Mouse (Mus musculus) cerebral cortex, adult 2 months (tissue): ENCODE data around the gene Cx3cl1.

Source experiments
- WGBS: fragments of 180-500 bp; shearing (Covaris S2); methylation state at CpG from one replicate; pipeline ENCODE4 v1.1.7; 2018; 5-methylcytosine and 5-hydroxymethylcytosine counted together

The Cx3cl1 gene

DNA sequence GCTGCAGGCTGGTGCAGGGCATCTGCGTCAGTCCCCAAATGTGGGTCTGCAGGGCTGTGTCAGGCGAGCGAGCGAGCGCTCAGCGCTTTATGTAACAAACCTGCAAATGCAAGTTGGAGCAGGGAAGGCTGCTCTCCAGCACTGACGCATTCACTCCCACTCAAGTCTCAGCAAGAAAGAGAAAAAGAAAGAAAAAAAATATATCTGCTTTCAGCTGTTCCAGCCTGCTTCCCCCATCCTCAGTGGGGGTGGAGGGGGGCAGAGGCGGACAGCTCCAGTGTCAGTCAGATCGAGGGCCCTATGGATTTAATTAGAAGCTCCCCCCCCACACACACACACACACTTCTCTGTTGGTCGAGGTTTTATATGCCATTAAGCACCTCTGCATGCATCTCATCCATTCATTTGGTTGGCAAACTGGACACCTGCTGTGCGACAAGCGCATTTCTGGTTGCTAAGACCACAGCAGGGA, 1.9 kb downstream of the Cx3cl1 start:
- 23% methylated on average over 12 of the region's 12 CpGs for WGBS

DNA sequence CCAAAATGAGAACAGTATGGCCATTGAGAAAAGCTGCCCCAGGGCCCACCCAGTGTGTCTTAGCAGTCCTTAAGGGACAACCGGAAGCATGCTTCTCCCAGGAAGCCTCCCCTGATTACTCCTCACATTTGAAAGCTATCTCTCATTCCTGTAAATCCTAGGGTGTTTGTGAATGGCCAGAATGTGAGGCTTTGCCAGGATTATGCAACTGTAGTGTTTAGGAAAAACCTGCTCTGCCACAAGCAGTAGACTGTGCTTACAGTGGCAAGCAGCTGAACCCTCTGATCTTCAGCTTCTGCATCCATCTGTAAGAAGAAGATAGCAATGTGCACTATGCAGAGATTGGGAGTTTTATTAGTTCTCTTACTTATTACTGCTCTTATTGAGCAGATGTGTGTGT, 2.8 kb downstream of the Cx3cl1 start:
- WGBS, result 47% methylated on average over 1 of the region's 1 CpGs

DNA sequence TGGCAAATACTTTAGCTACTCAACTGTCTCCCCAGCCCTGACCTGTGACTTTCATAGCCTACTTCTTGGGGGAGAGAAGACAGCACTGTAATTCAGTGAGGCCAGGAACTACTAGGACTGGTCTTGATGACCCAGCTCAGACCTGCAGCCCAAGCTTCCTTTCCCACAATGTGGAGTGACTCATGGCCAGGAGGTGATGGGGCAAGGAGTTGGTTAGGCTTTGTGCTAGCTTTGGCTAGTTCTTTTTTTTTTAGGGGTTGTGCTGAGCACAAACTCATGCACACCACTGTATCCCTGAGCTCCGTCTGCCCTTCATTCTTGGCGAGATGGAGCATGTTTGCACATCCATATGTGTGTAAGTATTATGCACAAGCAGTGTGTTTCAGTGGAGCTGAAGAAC, 4.5 kb downstream of the Cx3cl1 start:
- WGBS, result 35% methylated on average over 2 of the region's 2 CpGs

DNA sequence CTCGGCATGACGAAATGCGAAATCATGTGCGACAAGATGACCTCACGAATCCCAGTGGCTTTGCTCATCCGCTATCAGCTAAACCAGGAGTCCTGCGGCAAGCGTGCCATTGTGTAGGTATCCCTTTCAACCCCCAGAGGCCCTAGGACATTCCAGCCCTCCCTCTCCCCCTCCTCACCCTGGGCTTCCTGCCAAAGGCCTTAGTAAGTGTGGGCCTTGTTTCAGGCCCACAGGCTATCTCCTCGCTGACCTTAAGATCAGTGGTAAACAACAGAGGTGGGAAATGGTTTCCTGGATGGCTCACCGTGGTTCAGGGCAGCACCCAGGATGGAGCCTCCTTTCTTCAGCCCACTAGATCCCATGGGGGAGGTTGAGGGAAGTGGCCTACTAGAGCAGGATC, 6.2 kb downstream of the Cx3cl1 start:
- 58% methylated on average over 10 of the region's 10 CpGs for WGBS

DNA sequence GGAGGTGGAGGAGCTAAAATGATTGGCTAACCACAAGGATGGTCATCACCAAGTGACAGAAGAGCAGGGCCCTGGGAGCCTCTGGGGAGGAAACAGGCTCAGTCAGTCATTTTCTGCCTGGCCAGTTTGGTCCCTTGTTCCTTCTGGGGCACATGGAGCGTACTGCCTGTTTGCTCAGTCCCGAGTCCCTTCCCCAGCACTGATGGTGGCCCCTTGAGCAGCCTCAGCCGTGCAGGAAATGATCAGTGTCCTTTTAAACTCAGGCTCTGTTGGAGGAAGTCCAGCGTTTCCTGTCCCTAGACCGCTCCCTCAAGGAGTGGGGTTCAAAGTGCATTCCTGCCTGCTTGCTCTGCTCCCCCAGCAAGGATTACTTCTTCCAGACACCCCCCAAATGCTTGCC, 6.7 kb downstream of the Cx3cl1 start:
- WGBS, result 29% methylated on average over 5 of the region's 5 CpGs

DNA sequence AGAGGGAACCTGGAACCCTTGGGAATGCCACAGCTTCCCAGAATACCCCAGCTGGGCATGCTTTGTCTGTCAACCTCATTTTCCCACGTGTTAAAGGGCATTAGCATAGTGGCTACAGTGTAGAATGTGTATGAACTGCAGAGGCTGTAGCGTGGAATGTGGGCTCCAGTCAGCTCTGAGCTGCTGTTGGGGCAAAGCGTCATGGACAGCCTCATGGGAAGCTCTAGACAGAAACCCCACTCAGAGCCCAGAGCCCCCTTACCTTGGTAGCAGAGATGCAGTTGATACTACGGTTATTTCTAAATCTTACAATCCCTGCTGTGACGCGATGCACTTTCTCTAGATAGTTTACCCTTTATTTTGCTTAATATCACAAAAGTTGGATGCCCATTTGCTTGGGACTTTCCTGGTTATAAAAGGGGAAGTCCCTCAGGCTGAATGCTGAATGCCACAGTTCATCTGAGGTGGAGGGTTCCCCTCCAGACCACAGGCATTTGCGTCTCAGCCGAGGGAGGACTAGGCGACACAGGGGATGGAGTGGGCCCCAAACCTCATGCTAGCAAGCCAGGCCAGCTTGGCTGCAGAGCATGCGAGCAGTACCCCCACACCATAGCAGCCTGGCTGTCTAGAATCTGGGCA, 7.2 kb downstream of the Cx3cl1 start:
- WGBS, result 47% methylated on average over 10 of the region's 10 CpGs

DNA sequence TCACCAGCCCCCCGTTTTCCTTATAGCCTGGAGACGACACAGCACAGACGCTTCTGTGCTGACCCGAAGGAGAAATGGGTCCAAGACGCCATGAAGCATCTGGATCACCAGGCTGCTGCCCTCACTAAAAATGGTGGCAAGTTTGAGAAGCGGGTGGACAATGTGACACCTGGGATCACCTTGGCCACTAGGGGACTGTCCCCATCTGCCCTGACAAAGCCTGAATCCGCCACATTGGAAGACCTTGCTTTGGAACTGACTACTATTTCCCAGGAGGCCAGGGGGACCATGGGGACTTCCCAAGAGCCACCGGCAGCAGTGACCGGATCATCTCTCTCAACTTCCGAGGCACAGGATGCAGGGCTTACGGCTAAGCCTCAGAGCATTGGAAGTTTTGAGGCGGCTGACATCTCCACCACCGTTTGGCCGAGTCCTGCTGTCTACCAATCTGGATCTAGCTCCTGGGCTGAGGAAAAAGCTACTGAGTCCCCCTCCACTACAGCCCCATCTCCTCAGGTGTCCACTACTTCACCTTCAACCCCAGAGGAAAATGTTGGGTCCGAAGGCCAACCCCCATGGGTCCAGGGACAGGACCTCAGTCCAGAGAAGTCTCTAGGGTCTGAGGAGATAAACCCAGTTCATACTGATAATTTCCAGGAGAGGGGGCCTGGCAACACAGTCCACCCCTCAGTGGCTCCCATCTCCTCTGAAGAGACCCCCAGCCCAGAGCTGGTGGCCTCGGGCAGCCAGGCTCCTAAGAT, 7.9 kb downstream of the Cx3cl1 start:
- 77% methylated on average over 16 of the region's 16 CpGs for WGBS

DNA sequence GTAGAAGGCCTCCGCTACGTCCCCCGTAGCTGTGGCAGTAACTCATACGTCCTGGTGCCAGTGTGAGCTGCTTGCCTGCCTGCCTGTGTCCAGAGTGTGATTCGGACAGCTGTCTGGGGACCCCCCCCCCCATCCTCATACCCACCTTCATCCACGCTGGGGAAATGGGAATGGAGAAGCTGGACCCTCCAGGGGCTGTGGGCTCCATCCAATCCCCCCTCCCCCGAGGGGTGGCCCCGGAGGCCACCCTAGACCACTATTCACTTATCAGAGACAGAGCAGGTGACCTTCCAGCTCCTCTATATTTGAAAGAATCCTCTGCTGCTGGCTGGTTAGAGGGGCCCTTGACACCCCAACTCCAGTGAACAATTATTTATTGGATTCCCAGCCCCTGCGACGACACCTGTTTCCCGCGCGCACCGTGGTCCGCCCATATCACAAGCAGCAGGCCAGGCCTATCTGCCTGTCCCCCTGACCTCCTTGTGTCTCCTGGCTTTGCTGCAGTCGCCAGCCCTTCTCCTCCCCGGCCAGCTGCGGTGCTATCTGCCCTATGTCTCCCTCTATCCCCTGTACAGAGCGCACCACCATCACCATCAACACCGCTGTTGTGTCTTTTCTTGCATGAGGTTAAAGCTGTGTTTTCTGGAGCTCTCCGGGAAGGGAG, 8.8 kb downstream of the Cx3cl1 start:
- 83% methylated on average over 21 of the region's 21 CpGs for WGBS

DNA sequence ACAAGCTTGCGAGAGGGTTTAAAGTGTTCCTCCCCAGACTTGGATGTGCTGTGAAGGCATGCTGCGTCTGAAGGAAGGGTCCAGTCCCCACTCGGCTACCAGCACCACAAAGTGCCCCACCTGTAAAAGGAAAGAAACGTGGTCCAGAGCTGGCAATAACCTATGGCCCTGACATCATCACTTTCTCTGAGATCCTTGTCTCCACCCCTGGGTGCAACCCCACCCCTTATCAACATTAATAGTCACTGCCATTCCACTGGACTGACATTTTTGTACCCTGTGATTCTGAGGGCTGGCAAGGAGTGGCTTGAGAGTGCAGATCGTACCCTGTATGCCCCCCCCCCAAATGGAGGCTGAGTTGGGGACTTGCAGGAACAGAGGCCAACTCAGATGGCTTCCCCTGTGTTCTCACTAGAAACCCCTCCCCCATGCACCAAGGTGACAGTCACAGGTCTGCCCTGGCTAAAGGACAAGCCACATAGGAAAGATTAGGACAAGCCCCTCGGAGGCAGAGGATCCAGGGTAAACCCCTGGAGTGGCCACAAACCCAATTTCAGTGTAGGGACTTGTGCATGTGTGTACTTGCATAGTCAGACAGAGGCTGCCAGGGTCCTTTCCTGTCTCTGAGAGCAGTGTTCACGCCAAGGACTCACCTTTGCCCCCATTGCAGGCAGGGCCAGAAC, 9.5 kb downstream of the Cx3cl1 start:
- 60% methylated on average over 7 of the region's 7 CpGs for WGBS

DNA sequence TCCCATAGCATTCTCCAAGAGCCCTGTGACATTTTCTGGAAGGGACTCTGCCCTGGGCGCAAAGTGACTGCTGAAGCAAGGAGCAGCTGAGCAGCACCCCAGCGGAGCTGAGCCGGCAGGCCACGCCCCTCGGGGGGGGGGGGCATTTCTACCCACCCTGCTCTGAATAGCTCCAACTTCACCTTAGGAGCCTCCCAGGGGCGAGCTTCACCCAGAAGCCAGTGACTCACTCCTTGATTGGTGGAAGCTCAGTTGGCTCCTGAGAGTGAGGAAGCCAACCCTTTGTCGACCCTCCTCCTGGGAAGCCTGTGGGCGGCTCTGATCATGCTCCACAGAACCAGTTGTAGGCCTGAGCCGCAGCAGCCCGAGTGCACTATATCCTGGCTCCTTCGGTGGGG, 10.0 kb downstream of the Cx3cl1 start:
- 23% methylated on average over 11 of the region's 11 CpGs for WGBS

DNA sequence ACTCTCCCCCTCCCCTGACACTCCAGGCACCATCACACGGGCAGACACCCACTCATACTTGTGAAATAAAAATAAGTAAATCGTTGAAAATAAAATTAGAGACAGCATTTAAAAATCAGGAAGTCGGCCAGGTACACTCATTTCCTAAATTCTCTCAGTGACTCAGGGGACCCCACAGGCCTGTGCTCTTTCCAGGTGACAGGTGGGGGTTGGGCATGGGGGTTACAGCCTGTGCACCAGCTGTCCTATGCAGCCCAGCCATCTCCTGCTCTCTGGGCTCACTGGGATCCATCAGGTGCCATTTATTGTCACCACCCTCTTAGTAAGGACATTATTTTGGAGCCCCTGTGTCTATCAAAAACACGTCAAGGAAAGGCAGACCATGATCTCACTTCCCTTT, 12.1 kb downstream of the Cx3cl1 start:
- 28% methylated on average over 4 of the region's 4 CpGs for WGBS

DNA sequence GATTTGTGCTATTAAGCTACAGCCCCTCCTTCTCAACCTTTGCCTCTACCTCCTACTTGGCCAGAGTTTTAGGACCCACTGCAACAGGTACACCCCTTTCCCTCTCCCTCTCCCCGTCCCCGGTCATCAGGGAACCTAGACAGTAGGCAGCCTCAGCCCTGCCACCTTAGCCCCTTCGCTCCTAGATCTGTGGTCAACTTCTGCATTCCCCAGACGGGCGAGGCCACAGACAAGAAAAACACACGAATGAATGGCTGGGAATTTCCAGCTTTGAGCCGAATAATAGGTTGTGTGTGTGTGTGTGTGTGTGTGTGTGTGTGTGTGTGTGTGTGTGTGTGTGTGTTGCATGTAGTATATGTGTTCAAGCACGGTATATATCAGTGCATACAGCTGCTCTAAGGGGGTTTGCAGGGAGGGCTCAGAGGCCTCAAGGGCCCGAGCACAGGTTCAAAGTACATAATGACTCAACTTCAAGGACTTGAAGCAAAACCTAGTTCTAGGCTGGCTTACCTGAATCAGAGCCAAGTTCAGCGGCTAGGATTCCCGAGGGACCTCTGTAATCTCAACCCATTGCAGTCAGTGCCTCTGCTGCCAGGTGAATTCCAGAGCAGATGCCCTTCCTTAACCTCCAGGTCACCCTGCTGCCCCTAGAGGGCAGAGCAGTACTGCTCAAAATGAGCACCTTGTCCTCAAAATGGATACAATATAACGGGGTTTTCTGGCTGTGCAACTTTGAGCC, 13.6 kb downstream of the Cx3cl1 start:
- 60% methylated on average over 12 of the region's 12 CpGs for WGBS

DNA sequence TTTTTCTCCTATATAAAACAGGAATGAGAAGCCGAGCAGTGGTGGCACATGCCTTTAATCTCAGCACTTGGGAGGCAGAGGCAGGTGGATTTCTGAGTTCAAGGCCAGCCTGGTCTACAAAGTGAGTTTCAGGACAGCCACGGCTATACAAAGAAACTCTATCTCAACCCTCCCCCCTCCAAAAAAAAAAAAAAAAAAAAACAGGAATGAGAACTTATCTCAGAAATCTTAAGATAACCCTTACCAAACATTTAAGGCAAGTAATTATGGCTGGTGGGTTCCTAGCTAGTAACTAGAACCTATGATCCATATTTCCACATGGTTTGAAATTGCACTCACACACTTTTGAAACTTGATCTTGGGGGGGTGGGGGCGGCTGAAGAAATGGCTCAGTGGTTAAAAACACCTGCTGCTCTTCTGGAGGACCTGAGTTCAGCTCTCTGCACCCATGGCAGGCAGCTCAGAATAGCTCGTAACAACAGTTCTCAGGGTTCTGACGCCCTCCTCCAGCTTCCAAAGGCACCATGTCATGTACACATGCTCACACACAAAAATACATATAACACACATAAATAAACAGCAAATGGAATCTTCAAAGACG, 14.3 kb downstream of the Cx3cl1 start:
- WGBS, result 70% methylated on average over 6 of the region's 6 CpGs

DNA sequence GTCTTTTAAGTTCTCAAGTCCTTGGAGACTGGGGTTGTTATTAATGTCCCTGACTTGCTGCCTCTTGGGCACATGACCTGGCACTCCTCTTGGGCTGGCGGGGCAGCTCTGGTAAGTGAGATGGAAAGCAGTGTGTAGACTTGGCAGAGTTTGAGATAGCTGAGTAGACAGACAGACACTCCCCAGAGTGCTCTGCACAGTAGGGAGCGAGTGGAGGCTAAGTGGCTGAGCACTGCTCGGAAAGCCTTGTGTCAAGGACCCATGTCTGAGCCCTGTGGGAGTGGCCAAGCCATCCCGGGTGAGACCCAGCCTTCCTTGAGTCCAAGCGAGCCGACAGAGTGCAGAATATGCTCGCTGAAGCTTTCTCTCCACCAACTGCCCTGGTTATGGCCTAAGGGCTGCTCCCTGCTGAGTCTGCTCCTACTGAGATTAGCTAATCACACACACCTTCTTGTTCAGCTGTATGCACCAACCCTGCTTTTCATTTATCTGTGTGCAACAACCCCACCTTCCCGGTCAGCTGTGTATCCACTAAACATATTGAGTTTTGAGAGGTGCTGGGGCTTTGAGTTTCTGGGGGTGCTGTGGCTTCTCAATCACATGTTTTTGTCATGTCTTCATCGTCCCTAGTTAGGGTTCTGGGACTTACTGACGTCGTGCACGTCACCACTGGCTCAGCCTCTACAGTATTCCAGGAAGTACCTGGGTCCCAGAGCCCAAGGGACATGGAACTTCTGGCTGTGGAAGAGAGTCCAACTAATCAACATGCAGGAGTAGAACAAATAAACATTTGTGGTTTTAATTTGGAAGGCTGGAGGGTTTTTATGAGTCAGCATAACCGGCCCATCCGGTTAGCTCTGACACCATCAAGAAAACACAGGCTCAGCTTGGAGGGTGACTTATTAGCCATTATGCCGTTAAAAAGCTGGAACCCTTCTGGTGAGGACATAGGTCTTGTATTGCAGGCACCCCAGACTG, 16.0 kb downstream of the Cx3cl1 start:
- 71% methylated on average over 15 of the region's 15 CpGs for WGBS

DNA sequence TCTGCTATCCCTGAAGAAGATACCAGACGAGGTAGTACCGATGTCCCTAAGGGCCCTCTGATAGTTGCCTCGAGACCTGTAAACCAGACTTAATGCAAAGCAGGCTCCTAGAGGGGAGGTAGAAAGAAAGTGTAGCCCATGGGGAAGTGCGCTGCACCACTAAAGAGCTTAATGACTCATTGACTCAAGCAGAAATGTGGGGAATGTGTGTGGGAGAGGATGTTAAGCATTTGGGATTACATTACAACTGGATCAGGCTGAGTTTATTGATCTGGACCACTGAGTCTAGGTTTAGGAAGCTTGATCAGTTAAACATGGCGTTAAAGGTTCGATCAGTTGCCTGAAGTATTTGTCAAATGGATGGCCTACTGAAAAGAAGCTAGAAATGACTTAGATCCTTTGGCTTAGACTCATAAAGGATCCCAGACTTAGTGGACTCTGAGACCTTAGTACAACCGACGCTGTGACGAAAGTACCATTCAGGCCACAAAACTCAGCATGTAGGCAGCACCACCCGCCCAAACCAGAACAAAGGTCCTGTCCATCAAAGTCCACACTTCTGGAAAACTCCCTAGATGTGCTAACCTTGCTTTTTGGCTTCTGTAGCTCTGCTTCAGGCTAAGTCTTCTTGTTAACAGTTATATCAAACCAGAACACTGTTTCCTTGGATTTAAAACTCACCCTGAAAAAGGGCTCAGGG, 17.6 kb downstream of the Cx3cl1 start:
- 79% methylated on average over 10 of the region's 10 CpGs for WGBS

DNA sequence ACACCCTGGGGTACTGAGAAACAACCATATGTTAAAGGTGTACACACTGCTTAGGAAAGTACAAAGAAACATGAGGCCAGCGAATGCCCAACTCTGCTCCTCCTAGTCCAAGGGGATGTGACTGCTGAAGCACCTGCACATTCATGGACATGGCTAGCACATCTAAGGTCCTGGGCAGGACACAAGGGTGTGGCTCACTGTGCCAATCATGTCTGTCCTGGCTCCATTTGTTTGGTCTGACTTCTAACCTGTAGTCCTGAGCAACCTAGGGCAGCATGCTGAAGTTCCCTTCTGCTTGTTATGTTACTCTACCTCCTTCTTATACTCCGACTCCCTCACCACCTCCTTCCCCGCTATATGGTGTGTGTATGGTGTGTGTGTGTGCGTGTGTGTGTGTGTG, 22.6 kb downstream of the Cx3cl1 start:
- 91% methylated on average over 4 of the region's 4 CpGs for WGBS

DNA sequence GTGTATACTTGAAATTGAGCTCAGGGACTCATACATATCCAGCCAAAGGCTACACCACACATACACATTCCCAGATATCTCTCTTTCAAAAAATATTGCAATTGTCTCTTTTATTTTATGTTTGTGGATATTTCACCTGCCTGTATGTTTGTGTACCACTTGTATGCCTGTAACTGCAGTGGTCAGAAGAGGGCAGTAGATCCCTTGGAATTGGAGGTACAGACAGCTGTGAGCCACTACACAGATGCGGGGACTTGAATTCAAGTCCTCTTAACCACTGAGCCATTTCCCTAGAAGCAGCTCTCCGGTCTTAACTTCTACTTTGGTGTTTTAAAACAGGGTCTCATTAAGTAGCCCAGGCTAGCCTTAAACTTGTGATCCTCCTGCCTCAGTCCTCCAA, 23.0 kb downstream of the Cx3cl1 start:
- 94% methylated on average over 2 of the region's 2 CpGs for WGBS

DNA sequence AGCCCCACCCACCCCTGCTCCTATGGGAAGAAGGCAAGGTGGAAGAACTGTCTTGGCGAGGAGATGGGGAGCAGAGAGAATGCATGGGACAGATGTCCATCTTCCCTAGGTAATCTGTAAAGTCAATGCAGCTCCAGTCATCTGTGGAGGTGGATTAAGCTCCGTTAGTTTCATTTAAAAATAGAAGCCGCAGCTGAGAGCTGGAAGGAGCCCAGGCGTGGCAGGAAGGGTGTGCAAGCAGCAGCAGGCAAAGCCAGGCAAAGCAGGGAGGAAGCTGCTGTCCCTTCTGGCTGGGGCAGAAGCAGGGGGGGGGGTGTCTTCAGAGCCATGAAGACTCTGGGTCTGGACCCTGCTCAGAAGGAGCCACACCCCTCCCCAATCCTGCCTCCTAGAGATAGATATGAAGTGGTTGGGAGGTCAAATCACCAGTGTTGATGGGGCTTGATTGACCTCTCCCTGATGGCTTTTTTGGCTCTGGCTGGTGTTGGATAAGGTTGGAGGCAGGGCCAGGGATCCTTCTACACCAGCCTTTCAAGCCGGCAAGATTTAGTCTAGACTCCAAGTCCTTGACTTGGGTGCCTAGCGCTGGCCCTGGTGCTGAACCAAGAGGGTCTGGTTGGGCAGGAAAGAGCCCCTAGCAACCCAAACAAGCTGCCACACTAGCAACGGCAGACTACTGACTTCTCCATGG, 28.6 kb downstream of the Cx3cl1 start:
- WGBS, result 34% methylated on average over 7 of the region's 7 CpGs
